Mouse (Mus musculus) midbrain, embryonic 16.5 days (tissue): ENCODE results near the gene Vgll4. TPM values are rescaled to one million over a fixed set of nuclear protein-coding genes. Genes with fewer than 3 reads are reported as not detected.
A peak's percentile ranks its signal among the peaks of the same experiment; 100 is the strongest.
"Not testable (repeated sequence)": the region's sequence is repeated elsewhere in the genome, so short reads cannot be mapped to it uniquely, and the experiment has no call there.

Source experiments
- ATAC-seq: fragments of 200-750 bp; cut with Nextera tagmentation; 2 replicates; pipeline ENCODE4 v1.8.0; 2017; ENCODE audit warnings: moderate TSS enrichment
- H3K27ac ChIP-seq: fragments of 300-500 bp; sonication (generic); 2 replicates; pipeline ENCODE4 v1.5.1; 2014; ENCODE audit warnings: mild to moderate bottlenecking, low read length, mixed read lengths
- H3K27me3 ChIP-seq: fragments of 300-500 bp; sonication (generic); 2 replicates; pipeline ENCODE4 v1.6.1; 2014; ENCODE audit warnings: low read depth, low read length, mixed read lengths; ENCODE audit not compliant: control insufficient read depth, insufficient read depth
- H3K36me3 ChIP-seq: fragments of 300-500 bp; sonication (generic); 2 replicates; pipeline ENCODE4 v1.6.1; 2014; ENCODE audit warnings: mild to moderate bottlenecking, low read length, moderate library complexity, mixed read lengths; ENCODE audit not compliant: control insufficient read depth, insufficient read depth
- H3K4me1 ChIP-seq: fragments of 300-500 bp; sonication (generic); 2 replicates; pipeline ENCODE4 v1.6.1; 2014; ENCODE audit warnings: mild to moderate bottlenecking, low read length, mixed read lengths; ENCODE audit not compliant: control insufficient read depth, insufficient read depth
- H3K4me2 ChIP-seq: fragments of 300-500 bp; sonication (generic); 2 replicates; pipeline ENCODE4 v1.6.1; 2014; ENCODE audit warnings: mild to moderate bottlenecking, low read length, mixed read lengths
- H3K4me3 ChIP-seq: fragments of 300-500 bp; sonication (generic); 2 replicates; pipeline ENCODE4 v1.5.1; 2014; ENCODE audit warnings: low read depth, mild to moderate bottlenecking, low read length, moderate library complexity, mixed read lengths
- H3K9ac ChIP-seq: fragments of 300-500 bp; sonication (generic); 2 replicates; pipeline ENCODE4 v1.6.1; 2014; ENCODE audit warnings: low read depth, low read length, mixed read lengths
- H3K9me3 ChIP-seq: fragments of 300-500 bp; sonication (generic); replicated peaks from 2 replicates; pipeline ENCODE4 v1.6.1; 2014; ENCODE audit warnings: mild to moderate bottlenecking, low read length, mixed read lengths; ENCODE audit not compliant: control insufficient read depth, poor library complexity, severe bottlenecking
- WGBS: fragments of 180-500 bp; shearing (Covaris S2); extraction: QIAGEN DNeasy Blood & Tissue Kit; methylation state at CpG from one replicate; pipeline ENCODE4 v1.1.7; 2014; 5-methylcytosine and 5-hydroxymethylcytosine counted together
- polyA plus RNA-seq: library from polyadenylated mRNA; unstranded; fragments of >200 nt; fragmentation: Nextera tagmentation; extraction: Ambion mirVana; gene quantifications from 2 replicates; pipeline ENCODE4 v1.2.1, GENCODE M21; 2015

Gene Vgll4
- polyA plus RNA-seq, 1 experiment from 2014 or later = 51.0 TPM

GRCm38 (mm10) chr6:114930038-114930591 is 39.7 kb downstream of the Vgll4 start:
- Histone ChIP-seq H3K4me3 (no peak overlapping the region), H3K27ac (no peak overlapping the region), H3K27me3 (no peaks in the 10 kb centered on the region), H3K4me2 (no peak overlapping the region), H3K36me3 (no peaks in the 10 kb centered on the region), H3K9ac (no peak overlapping the region), H3K4me1 (peaks cover 2% of the 10 kb centered on the region; the same call in 1 of the 2 replicates), H3K9me3 (no peaks in the 10 kb centered on the region; the same call in 1 of the 2 replicates)
- no peak for ATAC-seq
- WGBS = 57% methylated on average over 11 of the region's 11 CpGs

GRCm38 (mm10) chr6:114929346-114929745 is 40.4 kb downstream of the Vgll4 start:
- Histone ChIP-seq H3K4me2 (no peak overlapping the region), H3K4me1 (peaks cover 2% of the 10 kb centered on the region; the same call in 1 of the 2 replicates), H3K27me3 (no peaks in the 10 kb centered on the region), H3K9me3 (no peaks in the 10 kb centered on the region; the same call in 1 of the 2 replicates), H3K9ac (no peak overlapping the region), H3K36me3 (no peaks in the 10 kb centered on the region), H3K4me3 (no peak overlapping the region), H3K27ac (no peak overlapping the region)
- ATAC-seq = no peak

GRCm38 (mm10) chr6:114928462-114928861 is 41.3 kb downstream of the Vgll4 start:
- Histone ChIP-seq H3K9me3 (no peaks in the 10 kb centered on the region; the same call in 1 of the 2 replicates), H3K4me2 (no peak overlapping the region), H3K27me3 (no peaks in the 10 kb centered on the region), H3K4me3 (no peak overlapping the region), H3K9ac (no peak overlapping the region), H3K4me1 (peaks cover 2% of the 10 kb centered on the region; the same call in 1 of the 2 replicates), H3K36me3 (no peaks in the 10 kb centered on the region), H3K27ac (no peak overlapping the region)
- ATAC-seq = peak; percentile 43
- WGBS = 2% methylated on average over 4 of the region's 4 CpGs

GRCm38 (mm10) chr6:114927400-114927799 is 42.4 kb downstream of the Vgll4 start:
- Histone ChIP-seq H3K36me3 (no peaks in the 10 kb centered on the region), H3K9me3 (no peaks in the 10 kb centered on the region; the same call in 1 of the 2 replicates), H3K4me3 (no peak overlapping the region), H3K27me3 (no peaks in the 10 kb centered on the region), H3K4me1 (peaks cover 2% of the 10 kb centered on the region; the same call in 1 of the 2 replicates), H3K4me2 (no peak overlapping the region), H3K27ac (no peak overlapping the region), H3K9ac (no peak overlapping the region)
- 91% methylated on average over 5 of the region's 5 CpGs for WGBS
- no peak for ATAC-seq

GRCm38 (mm10) chr6:114926369-114927157 is 43.2 kb downstream of the Vgll4 start:
- H3K9ac ChIP-seq = no peak overlapping the region

GRCm38 (mm10) chr6:114925196-114925595 is 44.6 kb downstream of the Vgll4 start:
- Histone ChIP-seq H3K27ac (no peak overlapping the region), H3K36me3 (no peaks in the 10 kb centered on the region), H3K27me3 (no peaks in the 10 kb centered on the region), H3K4me3 (no peak overlapping the region), H3K4me2 (no peak overlapping the region), H3K9ac (no peak overlapping the region), H3K4me1 (peaks cover 15% of the 10 kb centered on the region), H3K9me3 (no peaks in the 10 kb centered on the region; the same call in 1 of the 2 replicates)
- 88% methylated on average over 4 of the region's 4 CpGs for WGBS
- no peak for ATAC-seq

More at GRCm38 (mm10) chr6:114926369-114927157, 43.2 kb downstream of the Vgll4 start:
- Histone ChIP-seq H3K4me3 (no peak overlapping the region), H3K36me3 (no peaks in the 10 kb centered on the region), H3K4me2 (no peak overlapping the region), H3K4me1 (peaks cover 7% of the 10 kb centered on the region; the same call in 1 of the 2 replicates), H3K9me3 (no peaks in the 10 kb centered on the region; the same call in 1 of the 2 replicates), H3K27me3 (no peaks in the 10 kb centered on the region), H3K27ac (no peak overlapping the region)
- WGBS = 31% methylated on average over 6 of the region's 6 CpGs
- no peak for ATAC-seq

GRCm38 (mm10) chr6:114922355-114923096 is 47.3 kb downstream of the Vgll4 start:
- not testable (repeated sequence) for ATAC-seq, H3K27ac ChIP-seq, H3K9ac ChIP-seq, H3K4me2 ChIP-seq, H3K9me3 ChIP-seq, H3K27me3 ChIP-seq, H3K36me3 ChIP-seq, H3K4me3 ChIP-seq
- H3K4me1 ChIP-seq = peaks cover 36% of the 10 kb centered on the region
- WGBS = 78% methylated on average over 7 of the region's 7 CpGs

GRCm38 (mm10) chr6:114921632-114922354 is 48.0 kb downstream of the Vgll4 start:
- ATAC-seq = peak; percentile 92
- WGBS = 3% methylated on average over 15 of the region's 15 CpGs
- peaks cover 44% of the 10 kb centered on the region for H3K4me1 ChIP-seq

More at GRCm38 (mm10) chr6:114921632-114922354, 48.0 kb downstream of the Vgll4 start:
- Histone ChIP-seq H3K9me3 (no peaks in the 10 kb centered on the region; the same call in 1 of the 2 replicates), H3K27ac (peak overlapping the region; percentile 77), H3K4me3 (peak overlapping the region; percentile 58), H3K9ac (peak overlapping the region; percentile 56), H3K27me3 (no peaks in the 10 kb centered on the region), H3K36me3 (no peaks in the 10 kb centered on the region), H3K4me2 (peak overlapping the region; percentile 69)
